Mouse (Mus musculus): ENCODE measurements around the gene Micu1.

Gene Micu1

DNA sequence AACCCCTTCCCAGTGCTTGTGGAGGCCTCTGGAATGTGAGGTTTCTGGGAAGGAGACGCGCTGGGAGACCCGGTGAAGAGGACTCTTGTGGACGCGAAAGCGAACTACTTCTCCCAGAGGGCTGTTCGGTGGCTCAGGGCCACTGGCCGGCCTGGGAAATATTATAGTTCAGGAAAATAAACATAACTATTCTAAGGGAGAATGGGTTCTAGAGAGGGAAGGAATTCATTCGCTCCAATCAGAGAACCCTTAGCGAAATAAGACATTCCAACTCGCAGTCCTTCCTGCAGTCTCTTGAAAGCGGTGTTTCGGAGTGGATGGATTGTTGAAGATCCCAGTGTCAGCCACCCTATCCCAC lies 177.7 kb downstream of the Micu1 start:
- DNase-seq (ENCODE audit: low read depth, low spot score), result no peak

DNA sequence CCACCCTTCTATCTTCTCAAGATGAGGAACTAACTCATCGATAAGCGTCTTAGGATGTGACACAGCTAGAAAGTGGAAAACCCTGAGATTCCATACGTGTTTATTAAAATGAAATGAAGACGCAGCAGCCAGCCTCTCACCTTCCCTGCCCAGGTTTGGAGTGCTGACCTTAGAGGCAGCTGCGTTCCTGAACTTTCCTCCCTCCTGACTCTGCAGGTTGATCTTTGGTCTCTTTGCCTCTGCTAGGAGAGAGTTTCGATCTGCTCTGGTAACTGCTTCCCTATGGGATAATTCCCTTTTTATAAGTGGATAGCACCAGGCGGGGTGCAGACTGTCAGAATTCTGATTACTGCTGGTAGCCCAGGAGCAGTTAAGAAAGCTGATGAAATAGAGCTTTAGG lies 178.6 kb downstream of the Micu1 start:
- DNase-seq (ENCODE audit: low read depth, low spot score), result no peak

DNA sequence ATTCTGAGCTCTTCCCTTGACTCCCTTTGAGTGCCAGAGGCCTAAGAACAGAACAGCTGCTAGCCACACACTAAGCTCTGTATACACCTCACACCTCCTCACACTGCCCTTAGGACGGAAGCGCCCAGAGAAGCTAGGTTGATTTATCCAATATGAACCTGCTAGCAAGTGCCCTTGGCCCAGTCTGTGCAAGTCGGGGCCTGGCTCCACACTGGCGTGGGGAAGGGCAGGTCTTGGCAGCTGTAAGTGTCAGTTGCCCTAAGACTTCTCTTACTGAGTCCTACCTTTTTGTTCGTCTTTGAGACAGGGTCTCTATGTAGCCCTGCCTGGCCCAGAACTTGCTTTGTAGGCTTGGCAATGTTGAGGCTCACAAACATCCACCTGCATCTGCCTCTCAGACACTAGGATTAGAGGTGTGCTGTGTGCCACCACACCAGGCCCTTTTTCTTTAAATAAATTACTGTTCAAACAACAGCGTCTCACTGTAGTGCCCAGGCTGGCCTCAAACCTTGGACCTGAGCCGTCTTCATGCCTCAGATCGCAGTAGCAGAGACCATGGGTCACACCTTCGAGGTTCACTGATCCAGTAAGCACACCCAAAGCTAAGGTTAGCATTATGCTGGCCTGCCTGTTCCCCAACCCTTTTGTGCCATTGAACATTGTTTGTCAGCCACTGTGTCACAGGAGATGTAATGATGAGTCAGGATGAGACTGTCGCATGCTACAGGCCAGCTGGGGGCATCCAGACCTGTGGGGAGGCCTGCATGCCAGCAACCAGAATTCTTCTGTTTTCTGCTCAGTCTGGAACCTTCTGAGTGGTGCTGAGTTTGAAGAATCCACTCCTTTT lies 182.3 kb downstream of the Micu1 start:
- no peak for DNase-seq (ENCODE audit: low read depth, low spot score)

DNA sequence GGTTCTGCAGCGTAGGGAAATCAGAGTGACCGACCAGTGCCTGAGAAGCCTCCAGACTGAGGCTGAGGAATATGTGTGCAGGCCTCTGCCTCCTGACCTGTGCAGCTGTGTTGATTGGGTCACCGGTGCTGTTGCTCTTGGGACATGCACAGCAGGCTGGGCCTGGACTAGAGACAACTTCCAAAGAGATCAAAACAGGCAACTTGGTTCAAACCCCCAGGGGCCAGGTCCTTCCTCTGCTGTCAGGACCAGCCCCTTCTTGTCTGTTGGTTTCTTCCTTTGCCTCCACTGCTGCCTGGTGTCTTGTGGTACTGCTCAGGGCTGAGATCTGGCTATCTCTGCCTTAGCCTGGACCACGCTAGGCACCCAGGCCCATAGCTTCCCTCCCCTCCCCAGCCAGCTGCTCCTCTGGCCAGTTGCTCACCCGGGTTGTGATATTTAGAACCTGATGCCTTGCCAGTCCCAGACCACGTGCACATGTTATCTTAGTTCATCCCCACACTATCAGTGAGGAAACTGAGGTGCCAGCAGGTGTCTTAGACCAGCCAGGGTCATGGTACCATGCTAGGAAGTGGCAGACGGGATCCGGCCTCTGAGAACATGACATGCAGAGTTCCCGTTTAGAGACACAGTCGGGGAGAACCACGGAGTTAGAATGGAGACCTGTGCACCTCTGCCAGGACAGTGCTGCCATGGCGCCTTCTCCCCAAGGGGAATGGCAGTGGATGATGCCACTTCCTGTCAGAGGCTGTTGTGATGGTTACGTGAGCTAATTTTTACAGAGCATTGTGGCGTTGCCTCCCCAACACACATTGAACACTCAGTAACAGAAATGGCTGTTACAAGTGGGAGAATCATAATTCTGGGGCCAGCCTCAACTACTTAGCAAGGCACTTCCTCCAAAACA lies 183.2 kb downstream of the Micu1 start:
- no peak for DNase-seq (ENCODE audit: low read depth, low spot score)

DNA sequence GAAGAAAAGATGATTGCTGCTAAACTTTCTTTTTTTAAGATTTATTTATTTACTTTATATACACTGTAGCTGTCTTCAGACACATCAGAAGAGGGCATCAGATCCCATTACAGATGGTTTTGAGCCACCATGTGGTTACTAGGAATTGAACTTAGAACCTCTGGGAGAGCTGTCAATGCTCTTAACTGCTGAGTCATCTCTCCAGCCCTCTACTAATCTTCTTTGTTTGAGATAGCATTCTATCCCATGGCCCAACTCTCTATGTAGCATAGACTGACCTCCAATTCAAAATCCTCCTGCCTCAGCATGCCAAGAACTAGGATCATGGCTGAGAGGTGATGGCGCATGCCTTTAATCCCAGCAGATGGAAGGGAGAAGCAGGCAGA lies 183.8 kb downstream of the Micu1 start:
- DNase-seq (ENCODE audit: low read depth, low spot score), result no peak

DNA sequence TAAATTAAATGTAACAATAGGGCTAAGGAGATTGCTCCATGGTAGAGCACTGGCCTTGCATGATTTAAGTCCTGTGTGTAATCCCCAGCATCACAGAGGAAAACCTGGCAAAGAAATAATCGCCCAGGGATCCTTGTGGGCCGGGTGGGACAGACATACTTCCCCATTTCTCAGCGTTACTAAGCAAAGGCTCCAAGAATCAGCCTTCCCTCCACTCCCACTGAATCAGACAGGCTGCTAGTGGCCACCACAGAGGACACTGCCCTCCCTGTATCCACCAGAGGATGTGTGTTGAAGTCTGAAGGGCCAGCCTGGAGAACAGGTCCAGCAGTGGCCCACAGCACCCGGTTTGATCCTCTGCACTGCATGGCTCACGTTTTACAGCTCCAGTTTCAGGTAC lies 185.2 kb downstream of the Micu1 start:
- no peak for DNase-seq (ENCODE audit: low read depth, low spot score)

DNA sequence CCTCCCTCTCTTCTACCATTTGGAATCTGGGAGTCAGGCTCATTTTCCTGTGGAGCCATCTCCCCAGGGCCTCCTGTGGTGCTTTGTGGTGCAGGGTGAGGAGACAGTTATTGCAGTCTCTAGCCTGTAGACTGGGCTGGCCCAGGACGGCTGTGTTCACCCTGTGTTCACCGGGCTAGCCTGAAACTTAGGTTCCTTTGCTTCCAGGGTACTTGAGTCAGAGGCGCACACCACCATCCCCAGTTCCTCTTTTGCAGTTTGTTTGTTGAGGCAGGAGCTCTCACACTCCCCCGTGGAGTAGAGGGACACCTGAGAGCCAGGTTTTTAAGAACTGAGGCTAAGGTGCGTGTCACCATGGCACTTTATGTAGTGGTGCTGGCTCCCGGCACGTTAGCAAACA lies 187.1 kb downstream of the Micu1 start:
- no peak for DNase-seq (ENCODE audit: low read depth, low spot score)

DNA sequence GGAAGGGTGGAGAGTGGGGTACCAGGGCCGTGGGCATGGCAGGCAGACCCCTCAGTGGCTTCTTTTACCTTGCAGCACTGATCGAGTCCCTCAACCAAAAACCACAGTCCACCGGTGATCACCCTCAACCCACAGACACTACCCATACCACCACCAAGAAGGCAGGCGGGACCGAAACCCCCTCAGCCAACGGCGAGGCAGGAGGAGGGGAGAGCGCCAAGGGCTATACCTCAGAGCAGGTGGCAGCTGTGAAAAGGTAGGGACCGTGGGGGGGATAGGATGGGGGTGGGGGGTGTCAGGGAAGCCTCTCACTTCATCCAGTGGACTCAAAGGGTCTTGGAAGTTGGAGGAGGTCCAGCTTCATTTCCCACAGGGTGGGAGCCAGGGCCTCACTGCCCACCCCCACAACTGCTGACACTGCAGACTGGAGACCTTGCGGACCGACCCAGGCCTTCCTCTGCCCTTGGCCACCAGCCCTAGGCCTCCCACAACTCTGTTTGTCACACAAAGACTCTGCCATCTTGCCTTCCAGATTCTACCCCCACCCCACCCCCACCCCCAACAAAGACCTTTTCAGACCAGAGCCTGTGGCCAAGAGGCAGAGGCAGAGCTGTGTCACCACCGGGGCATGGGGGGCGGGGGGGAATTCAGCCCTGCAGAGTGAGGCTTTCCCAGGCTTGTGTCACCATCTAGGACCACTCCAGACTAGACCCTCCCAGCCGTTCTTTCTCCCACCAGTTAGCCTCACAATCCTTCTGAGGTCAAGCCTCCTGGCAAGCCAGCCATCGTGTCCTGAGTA lies 187.9 kb downstream of the Micu1 start:
- no peak for DNase-seq (ENCODE audit: low read depth, low spot score)

DNA sequence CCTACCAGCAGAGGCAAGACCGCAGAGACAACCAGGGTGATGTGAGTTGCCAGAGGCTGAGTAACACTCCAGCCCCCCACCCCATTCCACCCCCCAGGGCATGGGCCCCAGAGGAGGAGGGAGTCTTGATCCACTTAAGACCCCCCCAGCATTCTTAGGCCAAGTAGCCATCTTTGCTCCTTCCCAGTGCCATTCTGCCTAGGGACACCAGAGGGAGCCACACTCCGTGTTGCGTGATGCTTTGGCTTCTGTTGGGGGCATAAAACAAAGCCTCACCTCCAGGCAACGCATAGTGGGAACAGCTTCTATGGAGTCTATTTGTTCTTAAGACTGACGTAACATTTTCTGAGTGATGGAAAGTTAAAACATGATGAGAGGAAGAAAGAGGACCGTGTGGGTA lies 190.7 kb downstream of the Micu1 start:
- peak; percentile 82 for DNase-seq (ENCODE audit: low read depth, low spot score)

DNA sequence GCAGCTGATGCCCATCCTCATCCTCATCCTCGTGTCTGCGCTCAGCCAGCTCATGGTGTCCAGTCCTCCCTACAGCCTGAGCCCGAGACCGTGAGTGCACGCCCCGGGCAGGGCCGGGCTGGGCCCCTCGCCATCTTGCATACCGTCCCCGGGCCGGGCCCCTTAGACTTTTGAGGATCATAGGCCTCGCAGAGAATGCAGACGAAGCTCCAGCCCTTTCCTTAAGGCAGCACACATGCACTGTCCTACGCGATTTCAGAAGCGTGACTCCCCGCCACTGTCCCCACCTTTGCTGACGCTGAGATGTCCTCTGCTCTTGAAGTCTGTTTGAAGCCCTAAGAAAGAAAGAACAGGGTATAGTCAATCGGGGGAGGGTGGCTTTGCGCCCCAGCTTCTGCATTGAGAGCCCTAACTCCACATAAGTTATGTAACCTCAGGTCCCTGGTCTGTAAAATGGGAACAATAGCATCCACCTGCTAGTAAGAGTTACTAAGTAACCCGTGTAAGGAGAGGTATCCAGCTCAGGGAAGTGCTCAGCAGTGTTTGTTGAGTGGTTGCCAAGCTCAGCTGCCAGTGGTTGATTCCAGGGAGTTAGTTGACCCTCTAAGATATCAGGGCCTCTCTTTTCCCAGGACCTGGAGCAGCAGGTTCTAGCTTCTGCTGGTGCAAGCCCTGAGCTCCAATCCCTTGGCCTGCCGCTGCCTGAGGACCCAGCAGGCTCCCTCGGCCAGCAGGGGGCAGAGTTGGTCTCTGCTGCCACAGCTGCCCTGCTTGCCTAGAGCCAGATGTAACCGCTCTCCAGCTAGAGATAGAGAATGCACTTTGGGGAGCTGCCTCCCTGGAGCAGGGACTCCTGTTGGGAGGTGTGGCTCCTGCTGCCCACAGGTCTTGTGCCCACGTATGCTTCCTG lies 192.2 kb downstream of the Micu1 start:
- DNase-seq (ENCODE audit: low read depth, low spot score), result peak; percentile 85

DNA sequence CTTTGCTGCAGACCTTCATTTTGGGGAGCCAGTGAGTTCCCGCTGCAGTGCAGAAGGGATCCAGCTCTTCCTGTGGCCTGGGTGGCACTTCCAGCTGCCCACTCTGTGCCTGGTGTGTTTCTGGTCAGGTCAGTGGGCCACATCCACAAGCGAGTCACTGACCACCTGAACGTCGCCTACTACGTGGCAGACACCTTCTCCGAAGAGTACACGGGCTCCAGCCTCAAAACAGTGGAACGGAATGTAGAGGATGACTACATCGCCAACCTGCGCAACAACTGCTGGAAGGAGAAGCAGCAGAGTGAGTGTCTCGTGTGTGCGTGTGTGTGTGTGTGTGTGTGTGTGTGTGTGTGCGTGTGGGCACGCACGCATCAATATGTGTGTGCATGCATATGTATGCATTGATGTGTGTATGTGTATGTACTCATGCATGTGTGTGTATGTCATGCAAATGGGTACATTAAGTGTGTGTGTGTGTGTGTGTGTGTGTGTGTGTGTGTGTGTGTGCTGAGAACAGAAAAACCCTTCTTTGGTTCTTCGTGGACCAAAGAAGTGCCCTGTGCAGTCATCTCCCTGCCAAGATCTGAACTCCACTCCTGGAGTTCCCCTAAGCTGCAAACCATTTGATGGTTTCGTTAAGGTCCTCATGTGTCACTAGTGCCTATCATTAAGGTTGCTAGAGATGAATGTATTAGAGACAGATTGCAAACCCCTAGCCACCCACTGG lies 193.3 kb downstream of the Micu1 start:
- no peak for DNase-seq (ENCODE audit: low read depth, low spot score)

DNA sequence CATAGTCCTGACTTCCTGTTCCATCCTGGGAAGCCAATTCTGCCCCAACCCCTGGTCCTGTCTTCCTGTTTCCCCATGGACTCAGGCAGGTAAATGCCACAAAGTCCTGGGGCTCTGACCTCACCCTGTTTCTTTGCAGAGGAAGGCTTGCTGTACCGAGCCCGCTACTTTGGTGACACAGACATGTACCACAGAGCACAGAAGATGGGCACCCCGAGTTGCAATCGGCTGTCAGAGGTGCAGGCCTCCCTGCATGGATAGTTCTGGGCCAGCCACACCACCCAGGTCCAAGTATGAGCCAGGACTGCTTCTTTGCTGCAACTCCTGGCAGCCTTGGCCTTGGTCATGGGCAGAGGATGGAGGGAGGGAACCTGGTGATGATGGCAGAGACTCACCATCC lies 193.9 kb downstream of the Micu1 start:
- no peak for DNase-seq (ENCODE audit: low read depth, low spot score)

DNA sequence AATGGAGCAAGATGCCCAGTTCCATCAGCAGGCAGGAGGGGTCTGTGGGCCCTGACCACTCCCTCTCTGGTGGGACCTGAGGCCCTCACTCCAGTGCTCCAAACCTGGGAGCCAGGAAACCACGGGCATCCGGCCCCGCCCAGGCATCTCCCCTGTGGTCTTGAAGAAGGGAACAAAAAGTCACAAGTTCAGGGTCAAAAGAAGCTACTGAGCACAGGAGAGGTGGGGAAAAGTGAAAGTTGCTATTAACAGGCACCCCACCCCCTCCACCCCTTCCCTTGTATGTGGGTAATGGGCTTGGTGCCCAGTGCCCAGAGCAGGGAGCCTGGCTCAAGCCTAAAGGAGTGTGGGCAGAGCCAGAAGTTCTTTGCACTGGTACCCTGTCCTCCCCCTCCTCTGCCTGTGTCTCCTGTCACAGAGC lies 194.6 kb downstream of the Micu1 start:
- no peak for DNase-seq (ENCODE audit: low read depth, low spot score)

DNA sequence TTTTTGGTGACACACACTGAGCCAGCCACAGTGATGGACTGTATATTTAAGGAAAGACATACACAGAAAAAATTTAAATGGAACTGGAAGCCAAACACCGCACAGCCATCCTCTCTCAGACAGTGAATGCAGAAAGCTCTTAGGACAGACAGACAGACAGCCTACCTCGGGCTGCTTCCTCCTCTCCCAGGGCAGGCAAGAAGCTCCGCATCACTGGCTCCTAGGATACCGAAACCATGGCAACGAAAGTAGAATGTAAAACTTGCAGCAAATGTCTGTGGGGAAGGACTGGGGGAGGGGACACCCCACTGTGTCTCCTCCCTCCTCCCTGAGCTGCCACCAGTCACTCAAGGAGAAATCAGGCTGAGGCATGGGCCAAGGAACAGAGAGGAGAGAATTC lies 195.2 kb downstream of the Micu1 start:
- peak; percentile 89 for DNase-seq (ENCODE audit: low read depth, low spot score)

DNA sequence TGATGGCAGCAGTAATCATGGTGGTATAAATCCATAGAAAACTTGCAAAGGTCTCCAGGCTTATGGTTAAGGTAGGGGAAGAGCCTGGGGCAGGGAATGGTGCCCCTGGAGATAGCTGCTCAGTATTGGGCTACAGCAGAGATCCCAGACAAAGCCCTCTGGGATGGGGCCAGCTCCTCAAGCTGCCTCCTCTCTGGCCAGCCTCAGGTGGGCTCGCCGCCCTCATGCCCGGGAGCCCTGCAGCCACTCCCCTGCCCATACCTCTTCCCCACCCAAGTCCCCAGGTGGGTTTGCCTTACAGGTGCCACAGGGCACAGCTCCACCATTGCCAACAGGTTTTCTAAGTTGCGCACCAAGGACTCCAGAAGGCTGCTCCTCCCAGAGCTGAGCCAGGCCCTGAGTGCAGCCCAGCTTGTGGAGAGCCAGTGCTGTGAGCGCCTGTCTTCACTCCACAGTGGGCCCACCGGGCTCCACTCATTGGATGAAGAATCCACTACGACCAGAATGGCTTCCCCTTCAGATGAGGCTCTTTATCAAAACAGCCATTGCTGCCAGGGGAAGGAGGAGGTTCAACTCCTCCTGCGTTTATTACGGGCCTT lies 196.0 kb downstream of the Micu1 start:
- DNase-seq (ENCODE audit: low read depth, low spot score), result no peak

DNA sequence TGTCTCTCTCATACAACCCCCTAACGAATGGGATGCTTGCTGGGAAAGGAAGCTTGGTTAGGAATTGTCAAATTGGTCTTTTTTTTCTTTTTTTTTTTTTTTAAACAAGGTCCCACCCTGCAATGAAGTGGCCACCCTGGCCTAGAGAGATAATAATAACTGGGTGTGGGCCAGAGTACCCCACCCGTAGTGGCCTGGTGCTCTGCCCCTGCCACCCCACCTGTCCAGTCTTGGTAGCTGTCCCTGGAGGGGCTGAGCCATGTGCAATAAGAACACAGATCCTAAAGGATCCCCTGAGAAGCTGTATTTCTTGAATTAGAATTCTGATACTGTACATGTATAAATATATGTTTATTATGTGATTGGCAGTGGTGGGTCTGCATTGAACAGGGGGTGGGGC lies 196.7 kb downstream of the Micu1 start:
- DNase-seq (ENCODE audit: low read depth, low spot score), result no peak

DNA sequence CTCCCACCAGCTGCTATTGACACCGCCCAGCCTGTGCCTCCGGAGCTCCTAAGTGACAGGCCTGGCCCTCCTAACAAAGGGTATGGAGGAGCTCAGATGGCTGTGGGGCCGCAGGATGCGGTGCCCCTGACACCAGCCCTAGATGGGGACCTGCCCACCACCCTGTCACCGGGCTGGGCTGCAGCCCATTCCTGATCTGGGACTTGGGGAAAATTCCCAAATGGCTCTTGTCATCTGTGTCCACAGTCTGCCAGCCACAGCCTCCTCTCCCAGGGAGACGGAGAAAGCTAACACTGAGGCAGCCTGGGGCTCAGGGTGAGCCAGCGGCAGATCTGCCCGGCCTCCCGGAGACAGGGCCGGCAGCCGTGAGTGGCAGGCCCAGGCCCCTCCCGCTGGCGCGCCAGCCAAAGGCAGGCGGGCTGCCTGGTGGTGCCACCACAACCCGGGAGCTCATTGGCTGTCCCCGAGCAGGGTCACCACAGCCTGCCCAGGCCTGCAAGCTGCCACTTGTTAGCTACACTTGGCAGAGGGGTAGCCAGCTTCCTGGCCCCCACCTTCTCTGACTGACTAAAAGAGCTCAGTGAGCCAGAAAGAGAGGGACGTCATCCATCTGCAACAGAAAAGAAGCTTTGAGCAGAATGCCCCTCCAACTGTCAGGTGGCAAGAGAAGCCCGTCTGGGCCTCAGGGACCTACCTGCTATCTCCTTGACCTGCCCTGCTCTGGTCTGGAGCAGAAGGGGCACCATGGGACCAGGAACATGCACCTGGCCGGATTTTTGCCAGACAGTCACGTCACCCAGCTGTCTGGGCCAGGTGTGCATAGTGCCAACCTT lies 197.3 kb downstream of the Micu1 start:
- peak; percentile 88 for DNase-seq (ENCODE audit: low read depth, low spot score)

DNA sequence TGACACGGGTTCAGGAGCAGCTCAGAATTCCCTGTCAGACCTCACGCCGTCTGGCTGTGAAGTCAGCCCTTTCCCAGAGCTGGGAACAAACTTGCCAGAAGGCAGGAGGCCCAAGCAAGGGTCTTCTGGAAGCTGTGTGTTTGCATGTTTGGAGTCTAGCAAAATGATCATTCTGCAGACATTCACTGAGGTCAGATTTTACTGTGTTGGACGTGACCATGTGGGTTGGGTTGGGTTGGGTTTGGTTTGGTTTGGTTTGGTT lies 197.8 kb downstream of the Micu1 start:
- no peak for DNase-seq (ENCODE audit: low read depth, low spot score)

DNA sequence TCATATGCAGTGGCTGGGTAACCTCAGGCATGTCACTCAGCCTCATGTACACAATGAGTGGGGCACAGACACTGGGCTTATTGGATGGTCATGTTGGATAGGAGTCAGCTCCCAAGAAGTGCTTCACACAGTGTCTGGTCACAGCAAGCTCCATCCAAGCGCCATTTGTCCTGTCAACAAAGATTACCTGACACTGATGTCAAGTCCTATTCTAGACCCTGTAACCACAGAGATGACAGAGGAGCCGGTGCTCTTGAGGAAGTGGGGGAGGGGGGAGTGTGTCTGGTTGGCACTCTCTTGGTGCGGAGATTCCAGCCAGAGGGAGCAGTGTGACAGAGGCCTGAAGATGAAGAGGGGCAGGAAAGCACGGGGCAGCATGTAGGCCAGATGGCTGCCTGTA lies 198.7 kb downstream of the Micu1 start:
- no peak for DNase-seq (ENCODE audit: low read depth, low spot score)

Measured in mesoderm, embryonic 11.5 days (tissue).